Mouse (Mus musculus) MEL (cell line): Measurements from ENCODE around the gene Psmc5. TPM values are rescaled to one million over a fixed set of nuclear protein-coding genes. Genes with fewer than 3 reads are reported as not detected.

Experiments used
- DNase-seq: peaks from one replicate; pipeline ENCODE4 v3.0.0; 2011; ENCODE audit warnings: low read depth, low spot score
- H3K27ac ChIP-seq: 2 replicates; pipeline ENCODE4 v1.5.1; 2012; ENCODE audit warnings: low read depth, mild to moderate bottlenecking, control low read depth, low read length, moderate library complexity; ENCODE audit not compliant: control insufficient read depth
- H3K27me3 ChIP-seq, 2 experiments: fragments of 150-350 bp in 1 of 2; sonication (generic) in 1 of 2; 2 replicates each; pipeline ENCODE4 v1.6.1; 2012; ENCODE audit warnings: low read length in 2 of 2, mild to moderate bottlenecking in 2 of 2, improper control_type of control experiment in 1 of 2, moderate library complexity in 1 of 2; ENCODE audit not compliant: insufficient read depth in 2 of 2, control insufficient read depth in 1 of 2
- H3K36me3 ChIP-seq, 2 experiments: 2 replicates each; pipeline ENCODE4 v1.6.1; 2012 to 2014; ENCODE audit warnings: low read length in 2 of 2, improper control_type of control experiment in 1 of 2, inconsistent platforms in 1 of 2, mild to moderate bottlenecking in 1 of 2; ENCODE audit not compliant: insufficient read depth in 2 of 2, control insufficient read depth in 1 of 2
- H3K4me1 ChIP-seq, 2 experiments: fragments of 150-350 bp in 1 of 2; sonication (generic) in 1 of 2; 2 replicates each; pipeline ENCODE4 v1.6.1; 2012; ENCODE audit warnings: low read length in 2 of 2, improper control_type of control experiment in 1 of 2, mild to moderate bottlenecking in 1 of 2; ENCODE audit not compliant: insufficient read depth in 2 of 2, control insufficient read depth in 1 of 2
- H3K4me3 ChIP-seq, 2 experiments: fragments of 150-350 bp in 1 of 2; sonication (generic) in 1 of 2; 2 replicates each; pipeline ENCODE4 v1.5.1; 2012; ENCODE audit warnings: low read depth in 2 of 2, low read length in 2 of 2, mild to moderate bottlenecking in 2 of 2, moderate library complexity in 2 of 2, control low read depth in 1 of 2, improper control_type of control experiment in 1 of 2; ENCODE audit not compliant: control insufficient read depth in 1 of 2, insufficient read depth in 1 of 2
- H3K79me2 ChIP-seq: 2 replicates; pipeline ENCODE4 v1.6.1; 2012; ENCODE audit warnings: mild to moderate bottlenecking, low read length, moderate library complexity; ENCODE audit not compliant: control insufficient read depth, poor library complexity, insufficient read depth
- H3K9ac ChIP-seq: 2 replicates; pipeline ENCODE4 v1.6.1; 2012; ENCODE audit warnings: low read depth, mild to moderate bottlenecking, control low read depth, low read length, moderate library complexity; ENCODE audit not compliant: control insufficient read depth, poor library complexity, severe bottlenecking
- H3K9me3 ChIP-seq: fragments of 150-350 bp; sonication (generic); replicated peaks from 2 replicates; pipeline ENCODE4 v1.6.1; 2012; ENCODE audit warnings: mild to moderate bottlenecking, low read length, improper control_type of control experiment, moderate library complexity; ENCODE audit not compliant: insufficient read depth
- CHD1 ChIP-seq: IDR thresholded peaks from 2 replicates; pipeline ENCODE4 v1.6.1; 2012; ENCODE audit warnings: low read depth, mild to moderate bottlenecking, inconsistent platforms, low read length, improper control_type of control experiment
- EP300 ChIP-seq, 2 experiments: IDR thresholded peaks; 2 replicates each; pipeline ENCODE4 v1.6.1; 2011; ENCODE audit warnings: improper control_type of control experiment in 2 of 2, low read length in 2 of 2, low read depth in 1 of 2, mild to moderate bottlenecking in 1 of 2
- GATA1 ChIP-seq: IDR thresholded peaks from 2 replicates; pipeline ENCODE4 v1.6.1; 2011; ENCODE audit warnings: low read depth, low read length, improper control_type of control experiment
- HCFC1 ChIP-seq: IDR thresholded peaks from 2 replicates; pipeline ENCODE4 v1.6.1; 2012; ENCODE audit warnings: low read depth, mild to moderate bottlenecking, inconsistent platforms, low read length, improper control_type of control experiment, moderate library complexity
- JUND ChIP-seq: IDR thresholded peaks from 2 replicates; pipeline ENCODE4 v1.6.1; 2011; ENCODE audit warnings: low read depth, mild to moderate bottlenecking, improper control_type of control experiment, low read length
- KAT2A ChIP-seq: conservative IDR thresholded peaks from 2 replicates; pipeline ENCODE4 v1.6.1; 2012; ENCODE audit warnings: low read depth, low read length, improper control_type of control experiment, inconsistent platforms
- MAFK ChIP-seq: IDR thresholded peaks from 2 replicates; pipeline ENCODE4 v1.6.1; 2011; ENCODE audit warnings: low read depth, mild to moderate bottlenecking, low read length, improper control_type of control experiment, borderline replicate concordance
- MAZ ChIP-seq: IDR thresholded peaks from 2 replicates; pipeline ENCODE4 v1.6.1; 2012; ENCODE audit warnings: low read depth, mild to moderate bottlenecking, inconsistent platforms, low read length, improper control_type of control experiment
- MEF2A ChIP-seq: IDR thresholded peaks from 2 replicates; pipeline ENCODE4 v1.6.1; 2014; ENCODE audit warnings: low read depth, mild to moderate bottlenecking, inconsistent platforms, low read length, improper control_type of control experiment; ENCODE audit not compliant: poor library complexity, insufficient replicate concordance, severe bottlenecking; ENCODE audit errors: extremely low read depth
- MXI1 ChIP-seq: IDR thresholded peaks from 2 replicates; pipeline ENCODE4 v1.6.1; 2011; ENCODE audit warnings: mild to moderate bottlenecking, low read depth, low read length, improper control_type of control experiment
- NELFE ChIP-seq: IDR thresholded peaks from 2 replicates; pipeline ENCODE4 v1.6.1; 2011; ENCODE audit warnings: low read depth, low read length, improper control_type of control experiment
- NRF1 ChIP-seq: IDR thresholded peaks from 2 replicates; pipeline ENCODE4 v1.6.1; 2014; ENCODE audit warnings: low read depth, mild to moderate bottlenecking, inconsistent platforms, low read length, improper control_type of control experiment, moderate library complexity; ENCODE audit not compliant: poor library complexity, insufficient read depth, severe bottlenecking
- POLR2AphosphoS5 ChIP-seq: IDR thresholded peaks from 2 replicates; pipeline ENCODE4 v1.6.1; 2012; ENCODE audit warnings: low read depth, borderline replicate concordance, mild to moderate bottlenecking, inconsistent platforms, low read length, moderate library complexity, mixed read lengths
- RAD21 ChIP-seq: IDR thresholded peaks from 2 replicates; pipeline ENCODE4 v1.6.1; 2011; ENCODE audit warnings: mild to moderate bottlenecking, low read depth, low read length, improper control_type of control experiment
- RCOR1 ChIP-seq: IDR thresholded peaks from 2 replicates; pipeline ENCODE4 v1.6.1; 2012; ENCODE audit warnings: low read depth, mild to moderate bottlenecking, inconsistent platforms, low read length, improper control_type of control experiment
- TBP ChIP-seq: IDR thresholded peaks from 2 replicates; pipeline ENCODE4 v1.8.0; 2011; ENCODE audit warnings: low read depth, low read length, improper control_type of control experiment
- ZC3H11A ChIP-seq: IDR thresholded peaks from 2 replicates; pipeline ENCODE4 v1.6.1; 2012; ENCODE audit warnings: low read depth, mild to moderate bottlenecking, inconsistent platforms, low read length, improper control_type of control experiment
- ZKSCAN1 ChIP-seq: IDR thresholded peaks from 2 replicates; pipeline ENCODE4 v1.6.1; 2012; ENCODE audit warnings: low read depth, mild to moderate bottlenecking, inconsistent platforms, low read length, improper control_type of control experiment, moderate library complexity
- ZMIZ1 ChIP-seq: IDR thresholded peaks from 2 replicates; pipeline ENCODE4 v1.6.1; 2012; ENCODE audit warnings: low read depth, mild to moderate bottlenecking, inconsistent platforms, low read length, improper control_type of control experiment, moderate library complexity
- ZNF384 ChIP-seq: IDR thresholded peaks from 2 replicates; pipeline ENCODE4 v1.6.1; 2012; ENCODE audit warnings: low read depth, mild to moderate bottlenecking, inconsistent platforms, low read length, improper control_type of control experiment
- polyA plus RNA-seq, 2 experiments: library from polyadenylated mRNA; stranded (reverse) in 1 of 2; unstranded in 1 of 2; fragments of >175 nt in 1 of 2; fragments of >200 nt in 1 of 2; gene quantifications; 2 replicates each; pipeline versions ENCODE4 v1.2.1 to v1.2.4; 2012; ENCODE audit warnings: low replicate concordance in 2 of 2, low read depth in 1 of 2; ENCODE audit not compliant: insufficient read length in 2 of 2, insufficient read depth in 1 of 2, missing spikeins in 1 of 2
- total RNA-seq: library from RNA; depleted of rRNA; stranded (reverse); fragments of 300-350 nt; gene quantifications from 2 replicates; pipeline ENCODE4 v1.2.3, GENCODE M21; 2012

The Psmc5 gene
- total and polyA plus RNA-seq, 3 experiments = 112 to 426 (median 290) TPM

GRCm38 (mm10) chr11:106307432-106307831 lies 51.5 kb downstream of the Psmc5 start:
- Histone ChIP-seq H3K27ac (no peak overlapping the region), H3K9ac (no peak overlapping the region), H3K4me3 (no peak overlapping the region)

GRCm38 (mm10) chr11:106308162-106308561 lies 52.2 kb downstream of the Psmc5 start:
- H3K36me3 ChIP-seq = no peaks in the 10 kb centered on the region
- no peaks in the 10 kb centered on the region for H3K4me1 ChIP-seq
- no peaks in the 10 kb centered on the region for H3K9me3 ChIP-seq
- no peak overlapping the region for H3K4me3 ChIP-seq
- H3K27me3 ChIP-seq = peaks cover 5 to 13% of the 10 kb centered on the region in 2 experiments; a peak in 3 of 4 replicates
- H3K79me2 ChIP-seq = no peaks in the 10 kb centered on the region
- H3K9ac ChIP-seq = no peak overlapping the region
- no peak overlapping the region for H3K27ac ChIP-seq
- TF ChIP-seq ZKSCAN1 (no peak), TBP (no peak)
- DNase-seq = no peak

More at GRCm38 (mm10) chr11:106307432-106307831, 51.5 kb downstream of the Psmc5 start:
- Histone ChIP-seq H3K27me3 (peaks cover 5 to 13% of the 10 kb centered on the region in 2 experiments; a peak in 3 of 4 replicates), H3K4me1 (no peaks in the 10 kb centered on the region), H3K9me3 (no peaks in the 10 kb centered on the region), H3K79me2 (no peaks in the 10 kb centered on the region), H3K36me3 (no peaks in the 10 kb centered on the region)
- no peak for TF ChIP-seq EP300 (IDR thresholded peaks at IDR 0.05; ENCODE audit: low read depth in 1 of 2, low read length in 2 of 2)
- no peak for TF ChIP-seq ZKSCAN1
- TF ChIP-seq KAT2A = no peak
- no peak for DNase-seq

- DNase-seq = no peak
- Histone ChIP-seq H3K9me3 (no peaks in the 10 kb centered on the region), H3K36me3 (no peaks in the 10 kb centered on the region), H3K9ac (no peak overlapping the region), H3K27ac (no peak overlapping the region), H3K4me3 (no peak overlapping the region), H3K4me1 (peaks cover 0 to 6% of the 10 kb centered on the region in 2 experiments; a peak in 1 of 4 replicates)
- no peak for TF ChIP-seq NRF1
- no peak for TF ChIP-seq ZNF384
- TF ChIP-seq CHD1 = no peak
- TF ChIP-seq GATA1 = no peak
- no peak for TF ChIP-seq POLR2AphosphoS5
- no peak for TF ChIP-seq RCOR1
- no peak for TF ChIP-seq JUND
- no peak for TF ChIP-seq ZMIZ1
- no peak for TF ChIP-seq EP300 (IDR thresholded peaks at IDR 0.05; ENCODE audit: low read depth in 1 of 2, low read length in 2 of 2)
- TF ChIP-seq RAD21 = no peak
- no peak for TF ChIP-seq MXI1
- no peak for TF ChIP-seq MAZ
- TF ChIP-seq MEF2A = no peak
- no peak for TF ChIP-seq MAFK
- no peak for TF ChIP-seq TBP
- no peak for TF ChIP-seq ZC3H11A
- TF ChIP-seq HCFC1 = no peak
- no peak for TF ChIP-seq NELFE
- TF ChIP-seq, all 39 proteins: peak for 0
- peaks cover 1 to 5% of the 10 kb centered on the region in 2 experiments; a peak in 2 of 4 replicates for H3K27me3 ChIP-seq
- no peaks in the 10 kb centered on the region for H3K79me2 ChIP-seq
Measured at GRCm38 (mm10) chr11:106310123-106310522, 54.2 kb downstream of the Psmc5 start.
